Mouse (Mus musculus) layer of hippocampus, adult 8-10 months (tissue): ENCODE results near the gene Havcr1. TPM values are rescaled to one million over a fixed set of nuclear protein-coding genes. Genes with fewer than 3 reads are reported as not detected.
"Not testable (repeated sequence)": the region's sequence is repeated elsewhere in the genome, so short reads cannot be mapped to it uniquely, and the experiment has no call there.

Source experiments
- DNase-seq, 2 experiments: peaks; one replicate each; pipeline ENCODE4 v3.0.0; 2022; ENCODE audit warnings: low spot score in 2 of 2
- total RNA-seq, 4 experiments: library from RNA; stranded (reverse); gene quantifications; 2 replicates each; pipeline ENCODE4 v1.2.4; 2022

The Havcr1 gene
- total RNA-seq = not detected

DNA sequence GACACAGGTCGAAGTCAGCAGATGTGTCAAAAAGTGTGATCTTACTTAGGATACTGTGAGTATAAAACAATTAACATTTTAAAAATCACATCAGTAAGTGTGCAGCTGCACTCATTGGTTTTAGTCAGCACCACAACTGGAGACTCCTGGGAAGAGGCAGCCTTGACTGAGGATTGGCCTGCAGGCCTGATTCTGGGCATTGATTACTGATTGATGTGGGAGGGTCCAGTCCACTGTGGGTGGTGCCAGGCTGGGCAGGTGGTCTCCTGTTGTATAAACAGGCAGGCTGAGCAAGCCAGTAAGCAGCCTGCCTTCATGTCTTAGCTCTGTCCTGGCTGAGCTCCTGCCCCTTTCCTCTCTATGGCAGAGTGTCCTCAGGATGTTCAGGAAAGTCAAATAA lies at the start of gene Havcr1:
Gene Havcr1 (plus strand): TSS at position 5 of the 400 bp plus-strand sequence.
- DNase-seq = not testable (repeated sequence)

DNA sequence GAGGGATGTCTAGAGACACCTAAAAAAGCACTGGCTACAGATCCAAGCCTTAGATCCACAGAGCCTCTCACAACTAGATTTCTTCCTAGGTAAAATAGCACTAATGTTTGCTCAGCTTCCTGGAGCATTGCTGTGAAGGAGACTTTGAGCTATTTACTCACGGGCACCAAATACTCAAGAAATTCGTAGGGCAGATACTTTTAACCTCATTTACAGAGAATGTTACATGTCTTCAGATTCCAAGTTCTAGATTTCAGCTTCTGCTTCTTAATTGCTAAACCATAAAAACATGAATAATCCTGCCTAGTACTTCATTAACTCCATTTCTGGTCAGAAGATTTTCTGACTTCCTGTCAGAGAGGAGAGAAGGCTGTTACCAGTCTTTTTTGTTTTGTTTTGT lies 44.7 kb upstream of the Havcr1 start:
- DNase-seq = no peak

DNA sequence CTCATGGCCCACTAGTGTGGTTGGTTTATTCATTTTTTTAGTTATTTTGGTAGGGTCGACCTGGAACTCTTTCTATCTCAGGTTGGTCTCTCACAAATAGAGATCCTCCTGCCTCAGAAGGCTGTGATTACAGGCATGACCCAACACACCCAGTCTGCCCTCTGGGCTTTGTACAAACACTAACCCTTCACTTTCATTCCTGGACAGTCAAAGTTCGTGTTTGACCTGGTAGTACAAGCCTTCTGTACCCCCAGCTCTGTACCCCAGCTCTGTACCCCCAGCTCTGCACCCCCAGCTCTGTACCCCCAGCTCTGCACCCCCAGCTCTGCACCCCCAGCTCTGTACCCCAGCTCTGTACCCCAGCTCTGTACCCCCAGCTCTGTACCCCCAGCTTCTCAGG lies 39.0 kb upstream of the Havcr1 start:
- DNase-seq = not testable (repeated sequence)

DNA sequence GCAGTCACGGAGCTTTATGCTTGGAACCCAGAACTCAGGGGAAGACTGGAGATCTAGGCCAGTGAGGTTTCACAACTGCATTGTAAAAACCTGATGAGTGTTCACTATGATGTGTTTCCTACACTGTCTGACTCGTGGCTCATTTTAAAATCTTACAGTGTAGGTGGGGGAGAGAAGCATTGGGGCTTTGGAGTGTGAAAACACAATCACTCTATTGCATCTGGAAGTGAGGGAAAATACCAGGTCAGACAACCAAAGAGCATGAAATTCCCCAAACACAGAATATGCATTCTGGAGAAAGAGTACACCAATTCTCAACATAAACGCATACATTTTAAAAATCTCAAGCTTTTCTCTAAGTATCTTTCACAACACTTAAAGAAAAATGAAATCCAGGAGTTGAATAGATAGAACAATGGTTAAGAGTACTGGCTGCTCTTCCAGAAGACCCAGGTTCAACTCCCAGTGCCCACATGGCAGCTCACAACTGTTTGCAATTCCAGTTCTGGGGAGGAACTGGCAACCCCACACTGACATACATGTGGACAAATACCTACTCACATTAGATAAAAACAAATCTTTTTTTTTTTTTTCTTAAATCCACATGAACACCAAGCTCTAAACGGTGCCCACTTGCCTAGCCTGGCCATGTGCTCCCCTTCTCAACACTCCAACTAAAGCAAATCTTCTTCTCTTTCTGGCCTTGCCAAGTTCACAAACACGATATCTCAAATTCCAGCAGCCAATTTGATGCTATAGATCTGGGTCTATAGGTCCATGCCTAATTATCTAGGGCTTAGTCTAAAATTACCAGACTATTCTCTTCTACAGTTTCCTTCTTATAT lies 37.2 kb upstream of the Havcr1 start:
- no peak for DNase-seq

DNA sequence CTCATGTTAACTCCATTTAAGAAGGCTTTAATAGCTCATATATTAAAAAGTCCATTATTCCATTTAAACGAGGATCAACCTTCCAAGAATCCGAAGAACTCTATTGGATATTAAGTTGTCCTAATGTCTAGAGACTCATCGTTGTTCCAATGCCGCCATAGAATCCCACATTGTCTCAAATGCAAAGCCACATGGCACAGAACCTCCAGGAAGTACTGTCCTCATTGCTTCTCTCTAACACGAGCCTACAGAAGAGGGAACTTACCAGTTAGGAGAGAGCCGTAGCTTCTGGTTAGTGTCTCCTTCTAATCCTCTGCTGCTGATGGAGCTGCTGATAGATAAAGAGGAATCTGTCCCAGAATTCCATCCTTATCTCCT lies 36.6 kb upstream of the Havcr1 start:
- DNase-seq = no peak

DNA sequence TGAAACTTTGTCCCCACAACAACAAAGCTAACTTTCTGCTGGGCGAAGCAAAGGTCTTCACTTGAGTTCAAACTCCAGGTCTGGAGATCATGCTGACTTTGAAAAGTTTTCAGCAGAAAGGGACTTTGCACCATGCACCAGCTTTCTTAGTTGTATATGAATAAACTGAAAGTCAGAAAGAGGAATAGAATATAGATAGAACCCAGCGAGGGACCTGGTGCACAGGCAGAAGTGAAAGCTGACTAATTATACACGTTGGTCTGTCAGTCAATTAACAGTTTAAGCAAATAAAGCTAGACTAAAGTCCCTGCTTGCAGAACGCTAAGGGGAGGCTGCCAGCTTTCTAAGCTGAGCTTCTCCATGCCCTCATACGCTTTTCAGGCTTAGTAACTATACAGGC lies 36.0 kb upstream of the Havcr1 start:
- DNase-seq = no peak

DNA sequence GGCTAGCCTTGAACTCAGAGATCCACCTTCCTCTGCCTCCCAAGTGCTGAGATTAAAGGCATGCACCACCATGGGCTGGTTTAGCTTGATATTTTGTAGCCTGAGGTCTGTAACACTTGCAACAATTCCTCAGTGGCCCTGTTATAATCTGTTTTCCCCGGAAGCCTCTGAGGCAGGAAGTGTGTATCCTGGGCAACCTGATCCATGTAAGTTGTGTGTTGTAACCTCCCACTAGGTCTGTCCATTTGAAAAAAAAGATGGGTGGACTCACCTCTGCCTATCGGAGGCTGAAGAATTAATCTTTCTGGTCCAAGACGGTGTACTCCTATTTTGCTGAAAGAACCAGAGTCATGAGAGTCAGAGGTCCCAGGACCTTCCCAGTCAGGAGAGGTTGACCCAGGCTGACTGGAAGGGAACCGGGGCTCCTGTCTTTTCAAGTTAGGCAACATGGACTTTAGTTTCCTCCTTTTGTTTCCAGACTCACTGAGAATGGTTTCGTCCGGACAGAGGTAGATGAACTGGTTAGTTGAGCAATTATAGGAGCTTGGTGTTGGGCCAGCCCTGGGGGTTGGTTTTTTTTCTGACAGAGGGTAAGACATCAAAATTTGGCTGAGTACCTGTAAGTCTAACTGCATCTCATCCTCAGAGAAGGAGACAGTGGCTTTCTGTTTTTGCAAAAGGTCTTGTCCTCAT lies 28.1 kb upstream of the Havcr1 start, which contains the start of gene Timd2:
Gene Timd2 (minus strand): TSS at position 398 of the 693 bp plus-strand sequence.
- no peak for DNase-seq

DNA sequence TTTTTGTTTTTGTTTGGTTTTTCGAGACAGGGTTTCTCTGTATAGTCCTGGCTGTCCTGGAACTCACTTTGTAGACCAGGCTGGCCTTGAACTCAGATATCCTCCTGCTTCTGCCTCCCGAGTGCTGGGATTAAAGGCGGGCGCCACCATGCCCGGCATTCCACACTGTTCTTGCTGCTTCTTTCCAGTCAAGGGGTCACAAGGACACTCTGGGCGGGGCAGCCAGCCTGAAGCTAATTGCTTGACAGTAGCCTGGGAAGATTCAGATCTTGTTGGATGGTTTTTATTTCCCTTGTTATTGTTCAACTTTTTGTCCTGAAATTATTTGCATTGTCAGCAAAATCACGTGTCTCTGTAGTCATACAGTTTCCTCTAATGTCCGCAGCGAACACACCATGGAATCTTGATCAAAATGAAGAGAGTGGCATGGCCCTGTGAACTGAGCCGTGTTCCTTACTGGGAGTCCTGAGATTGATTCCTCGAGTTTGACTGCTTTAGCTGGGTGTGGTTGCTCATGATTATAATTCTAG lies 3.3 kb upstream of the Havcr1 start:
- DNase-seq = no peak

DNA sequence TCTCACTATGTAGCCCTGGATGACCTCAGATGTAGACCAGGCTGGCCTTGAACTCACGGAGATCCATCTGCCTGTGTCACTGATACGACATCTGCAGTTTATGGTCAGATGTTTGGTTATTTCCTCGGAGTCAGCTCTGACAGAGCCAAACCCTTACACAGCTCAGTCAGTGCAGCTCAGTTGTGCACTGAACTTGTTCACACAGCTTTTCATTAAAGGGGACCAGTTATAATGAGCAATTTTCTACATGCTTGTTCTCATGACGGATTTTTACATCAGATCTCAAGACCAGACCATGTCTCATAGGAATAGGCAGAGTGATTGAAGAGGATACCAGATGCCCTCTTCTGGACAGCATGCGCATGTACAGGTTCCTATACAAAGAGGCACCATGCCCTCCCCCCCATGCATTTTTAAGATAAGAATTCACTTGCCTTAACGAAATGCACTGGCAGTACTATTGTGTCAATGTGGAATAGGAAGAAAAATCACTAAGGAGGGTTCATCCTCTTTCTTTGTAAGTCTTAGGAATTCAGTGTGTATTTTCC lies 1.6 kb upstream of the Havcr1 start:
- peak in 1 of 2 experiments; percentile 17 for DNase-seq

DNA sequence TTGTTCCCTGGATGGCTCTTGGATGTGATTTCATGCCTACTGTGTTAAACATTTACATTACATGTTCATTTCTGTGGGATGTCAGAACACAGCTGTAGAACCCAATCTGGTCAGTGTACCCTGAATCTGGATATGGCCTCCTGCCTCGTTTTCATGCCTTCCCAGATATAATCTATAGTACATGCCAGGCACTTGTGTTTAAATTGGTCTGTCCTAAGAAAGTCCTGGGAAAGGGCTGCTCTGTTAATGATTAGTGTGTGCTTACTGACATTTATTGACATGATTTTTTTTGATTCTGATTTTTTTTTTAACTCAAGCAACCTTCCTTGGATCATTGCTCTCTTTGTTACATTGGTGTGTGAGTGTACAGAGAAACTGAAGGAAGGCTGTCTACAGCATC lies 263 bp upstream of the Havcr1 start:
- DNase-seq = no peak

DNA sequence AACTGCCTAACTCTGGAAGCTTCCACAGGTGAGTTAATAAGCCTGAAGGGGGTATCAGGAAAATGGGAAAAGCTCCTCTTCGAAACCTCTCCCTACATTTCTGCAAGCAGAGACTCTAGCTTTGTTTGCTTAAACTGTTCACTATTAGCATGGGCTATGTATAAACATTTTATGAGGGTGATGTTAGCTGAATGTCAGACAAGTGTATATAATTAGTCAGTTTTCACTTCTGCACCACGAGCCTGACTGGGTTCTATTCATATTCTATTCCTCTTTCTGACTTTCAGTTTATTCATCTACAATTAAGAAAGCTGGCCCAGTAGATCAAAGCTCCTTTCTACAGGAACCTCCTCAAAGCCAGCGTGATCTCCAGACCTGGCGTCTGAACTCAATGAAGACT lies 4.6 kb downstream of the Havcr1 start:
- no peak for DNase-seq

DNA sequence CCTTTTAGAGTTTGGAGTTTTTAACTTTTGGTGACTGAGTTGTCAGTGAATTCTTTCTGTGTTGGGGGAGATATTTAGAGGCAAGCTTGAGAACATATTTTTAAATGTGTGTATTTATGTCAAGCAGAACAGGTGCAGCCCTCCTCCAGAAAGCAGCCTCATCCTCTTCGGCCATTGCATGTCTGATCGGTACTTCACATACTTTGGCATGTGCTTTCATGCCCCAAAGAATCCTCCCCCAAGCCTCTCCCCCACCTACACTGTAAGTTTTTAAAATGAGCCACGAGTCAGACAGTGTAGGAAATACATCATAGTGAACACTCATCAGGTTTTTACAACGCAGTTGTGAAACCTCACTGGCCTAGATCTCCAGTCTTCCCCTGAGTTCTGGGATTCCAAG lies 6.0 kb downstream of the Havcr1 start:
- DNase-seq = no peak

DNA sequence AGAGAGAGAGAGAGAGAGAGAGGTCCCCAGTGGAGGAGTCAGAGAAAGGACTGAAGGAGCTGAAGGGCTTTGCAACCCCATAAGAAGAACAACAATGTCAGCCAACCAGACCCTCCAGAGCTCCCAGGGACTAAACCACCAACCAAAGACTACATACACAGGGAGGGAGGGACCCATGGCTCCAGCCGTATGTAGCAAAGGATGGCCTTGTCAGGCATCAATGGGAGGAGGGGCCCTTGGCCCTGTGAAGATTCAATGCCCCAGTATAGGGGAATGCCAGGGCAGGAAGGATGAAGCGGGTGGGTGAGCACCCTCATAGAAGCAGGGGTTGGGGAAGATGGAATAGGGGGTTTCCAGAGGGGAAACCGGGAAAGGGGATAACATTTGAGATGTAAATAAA lies 6.8 kb downstream of the Havcr1 start:
- DNase-seq = no peak

DNA sequence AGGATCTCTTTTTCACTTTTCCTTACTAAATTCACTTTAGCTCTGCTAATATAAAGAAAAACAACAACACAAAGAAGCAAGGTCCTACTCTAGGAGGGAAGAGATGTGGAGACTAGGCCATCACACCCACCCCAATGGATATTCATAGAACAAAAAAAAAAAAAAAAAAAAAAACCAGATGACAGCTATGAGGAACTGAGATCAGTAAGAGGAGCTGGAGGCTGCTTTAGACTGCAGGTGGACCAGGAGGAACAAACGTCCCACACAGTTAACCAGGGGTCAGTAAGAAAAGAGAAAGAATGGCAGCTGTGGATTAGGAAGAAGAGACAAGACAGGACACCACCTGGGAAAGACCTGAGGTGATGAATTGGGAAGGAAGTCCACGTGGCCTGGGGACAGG lies 13.1 kb downstream of the Havcr1 start:
- DNase-seq = no peak

DNA sequence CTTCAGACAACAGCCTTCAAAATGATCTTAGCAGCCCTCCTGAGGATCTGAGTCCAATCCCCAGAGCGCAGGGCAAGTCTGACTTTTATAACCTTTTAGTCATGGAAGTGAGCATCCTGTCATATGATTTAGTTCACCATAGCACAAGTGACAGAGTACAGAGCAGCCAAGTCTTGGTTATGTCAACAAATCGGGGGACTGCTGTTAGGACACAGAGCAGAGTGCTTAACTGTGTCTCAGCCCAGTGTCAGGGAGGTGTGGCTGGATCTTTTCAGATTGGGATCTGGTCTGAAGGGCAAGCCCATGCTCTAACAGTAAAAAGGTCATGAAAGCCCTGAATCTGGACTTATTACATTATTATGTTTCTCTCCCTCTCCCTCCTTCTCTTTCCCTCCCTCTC lies 18.8 kb downstream of the Havcr1 start:
- no peak for DNase-seq

DNA sequence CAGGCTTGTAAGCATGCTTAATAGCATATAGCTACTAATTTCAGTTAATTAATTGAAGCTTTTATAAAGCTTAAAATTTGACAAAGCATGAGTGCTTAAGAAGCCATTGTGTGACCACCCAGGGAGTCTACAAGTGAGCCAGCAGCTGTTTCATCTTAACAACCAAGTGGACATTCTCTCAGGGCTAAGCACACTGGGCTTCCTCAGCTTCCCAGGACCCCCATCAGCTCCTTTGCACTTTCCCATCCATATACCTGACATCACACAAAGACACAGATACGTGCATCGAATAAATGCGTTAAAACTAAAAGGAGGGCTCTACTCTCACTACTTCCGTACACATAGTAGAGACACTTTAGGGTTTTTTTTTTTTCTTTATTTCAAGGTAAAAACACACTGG lies 19.8 kb downstream of the Havcr1 start:
- no peak for DNase-seq

DNA sequence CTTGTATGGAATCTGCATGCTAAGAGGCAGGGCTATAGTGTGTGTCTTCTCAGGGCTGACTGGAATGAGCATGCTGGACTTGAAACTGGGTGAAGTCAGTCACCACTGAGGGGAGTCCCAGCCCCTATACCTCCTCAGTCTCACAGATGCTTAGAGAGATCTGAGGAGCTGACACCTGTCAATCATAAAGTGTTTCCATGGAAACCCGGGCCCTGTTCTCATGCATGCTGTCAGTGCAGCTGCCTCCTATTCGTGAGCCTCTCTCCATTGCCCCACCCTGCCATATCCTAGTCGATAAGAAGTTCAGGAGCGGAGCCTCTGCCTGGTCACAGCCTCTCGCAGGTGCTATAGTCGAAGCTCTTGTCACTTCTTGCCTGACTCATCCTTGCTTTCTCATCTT lies 20.8 kb downstream of the Havcr1 start:
- DNase-seq = not testable (repeated sequence)

DNA sequence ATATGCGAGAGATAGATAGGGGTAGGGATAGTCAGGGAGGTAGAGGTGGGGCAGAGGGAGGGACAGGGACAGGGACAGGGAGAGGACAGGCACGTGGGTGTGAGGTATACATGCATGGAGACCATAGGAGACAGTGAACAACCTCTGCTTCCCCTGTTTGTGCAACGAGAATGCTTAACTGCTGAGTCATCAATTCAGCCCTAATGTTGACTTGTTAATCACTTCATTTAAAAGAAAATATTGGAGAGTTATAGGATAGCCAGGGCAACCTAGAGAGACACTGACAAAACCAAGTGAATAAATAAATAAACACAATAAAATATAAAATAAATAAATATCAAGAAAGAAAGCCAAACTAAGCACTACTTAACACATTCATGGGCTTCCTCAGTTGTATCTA lies 42.0 kb downstream of the Havcr1 start:
- DNase-seq = no peak

DNA sequence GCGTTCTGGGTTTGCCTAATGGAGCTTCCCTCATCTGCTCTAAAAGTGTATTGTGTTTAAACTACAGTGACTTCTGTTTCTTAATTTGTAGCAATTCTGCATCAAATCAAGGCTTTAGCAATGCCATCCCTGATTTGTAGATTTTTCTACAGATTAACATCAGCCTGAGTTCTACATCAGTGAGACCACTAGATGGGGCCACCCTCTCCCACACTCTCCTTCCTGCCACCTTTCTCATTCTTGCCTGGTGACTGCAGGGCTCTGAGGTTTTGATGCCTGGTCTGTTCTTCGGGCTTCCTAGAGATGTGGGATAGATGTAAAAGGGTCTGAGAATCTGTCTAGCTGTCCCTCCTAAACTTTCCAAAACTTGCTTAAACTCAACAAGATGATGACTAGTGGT lies 44.9 kb downstream of the Havcr1 start:
- no peak for DNase-seq

DNA sequence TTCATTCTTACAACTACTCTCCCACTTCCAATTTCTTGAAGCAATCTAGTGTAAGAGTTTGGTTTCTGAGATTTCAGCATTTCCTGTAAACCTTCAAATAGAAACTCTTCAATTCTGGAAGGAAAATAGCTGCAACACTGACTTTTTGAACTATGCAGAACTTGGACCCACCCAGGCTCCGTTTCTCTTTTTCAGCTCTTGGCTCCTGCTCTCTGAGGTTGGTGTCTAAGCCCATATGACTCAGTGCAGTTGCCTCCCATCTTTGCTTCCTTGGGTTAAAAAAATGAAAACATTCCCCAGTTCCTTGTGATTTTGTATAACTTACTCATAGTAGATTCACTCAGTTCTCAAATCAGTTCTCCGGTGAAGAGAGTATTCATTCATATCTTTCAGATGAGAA lies 69.6 kb downstream of the Havcr1 start:
- DNase-seq = no peak

DNA sequence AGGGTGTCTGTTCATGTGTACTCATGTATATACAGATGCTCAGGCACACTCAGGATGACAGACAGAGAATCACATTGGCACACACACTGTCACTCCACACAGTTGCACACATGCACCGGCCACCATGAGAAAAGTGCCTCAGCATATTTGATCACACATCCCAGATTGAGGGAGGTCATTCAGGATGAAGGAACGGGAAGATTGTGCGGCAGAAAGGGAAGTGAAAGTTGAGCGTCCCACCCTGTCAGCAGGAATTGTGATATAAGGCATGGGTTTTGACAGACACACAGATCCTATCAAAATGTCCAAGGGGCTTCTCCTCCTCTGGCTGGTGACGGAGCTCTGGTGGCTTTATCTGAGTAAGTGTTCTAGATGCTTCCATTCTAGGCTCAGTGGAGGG lies 75.6 kb downstream of the Havcr1 start, which contains the start of gene Timd4:
Gene Timd4 (plus strand): TSS at position 290 of the 400 bp plus-strand sequence.
- no peak for DNase-seq

DNA sequence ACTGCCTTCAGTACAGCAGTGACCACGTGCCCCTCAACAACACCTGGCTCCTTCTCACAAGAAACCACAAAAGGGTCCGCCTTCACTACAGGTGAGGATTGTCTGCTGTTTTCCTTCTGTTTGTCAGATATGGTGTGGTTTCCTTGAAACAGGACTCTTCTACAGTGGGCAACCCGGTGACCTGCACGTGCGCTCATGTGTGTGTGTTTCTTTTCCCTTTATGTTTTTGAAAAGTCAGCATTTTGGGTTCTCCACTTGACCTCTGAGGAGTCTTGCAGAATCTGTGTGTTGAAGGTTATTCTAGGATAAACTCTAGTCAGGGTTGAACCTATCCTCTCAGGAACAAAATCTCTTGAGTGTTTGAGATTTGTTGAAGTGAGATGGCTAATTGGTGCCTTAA lies 82.8 kb downstream of the Havcr1 start:
- DNase-seq = no peak
